Mouse (Mus musculus) liver, postnatal 0 days (tissue): ENCODE measurements at regions not wholly inside any gene's neighbourhood (a gene's known extent, or its start where the extent isn't known, plus 50 kb on each side); places are given as distances from the start of the nearest gene placed in this dataset.

Experiments used
- CTCF ChIP-seq: sonication (generic); IDR thresholded peaks from 2 replicates; pipeline ENCODE4 v1.5.1; 2016; ENCODE audit warnings: antibody characterized with exemption, low read depth
- EP300 ChIP-seq: IDR thresholded peaks from 2 replicates; pipeline ENCODE4 v1.6.1; 2016; ENCODE audit warnings: antibody characterized with exemption, low read depth, mild to moderate bottlenecking

DNA sequence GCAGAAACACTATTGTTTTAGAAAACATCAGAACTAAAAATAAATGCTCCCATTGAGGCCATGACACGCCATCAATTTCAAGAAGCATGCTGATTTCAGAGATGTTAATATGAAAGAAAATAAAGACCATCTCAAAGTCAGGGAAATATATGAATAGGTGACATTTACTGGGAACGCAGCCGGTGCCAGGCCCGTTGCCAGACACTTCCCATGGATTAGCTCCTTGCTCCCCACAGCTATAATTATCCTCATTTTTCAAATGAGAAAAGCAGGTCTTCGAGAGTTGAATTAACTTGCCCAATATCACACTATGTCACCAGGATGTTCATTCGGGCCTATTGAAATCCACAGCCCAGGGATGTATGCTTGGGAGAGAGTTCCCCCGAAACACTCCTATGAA lies 165.2 kb upstream of the Rgma start:
- no peak for TF ChIP-seq CTCF
- no peak for TF ChIP-seq EP300
